Mouse (Mus musculus) forebrain, embryonic 12.5 days (tissue): ENCODE results near the gene Btrc. TPM values are rescaled to one million over a fixed set of nuclear protein-coding genes. Genes with fewer than 3 reads are reported as not detected.

Source experiments
- ATAC-seq: fragments of 200-750 bp; cut with Nextera tagmentation; 2 replicates; pipeline ENCODE4 v1.8.0; 2017; ENCODE audit warnings: moderate TSS enrichment; ENCODE audit not compliant: low FRiP score
- H3K27ac ChIP-seq: fragments of 300-500 bp; sonication (generic); 2 replicates; pipeline ENCODE4 v1.5.1; 2016; ENCODE audit warnings: mild to moderate bottlenecking
- H3K27me3 ChIP-seq: fragments of 300-500 bp; sonication (generic); 2 replicates; pipeline ENCODE4 v1.6.1; 2016; ENCODE audit warnings: mild to moderate bottlenecking
- H3K36me3 ChIP-seq: fragments of 300-500 bp; sonication (generic); replicated peaks from 2 replicates; pipeline ENCODE4 v1.6.1; 2016; ENCODE audit warnings: mild to moderate bottlenecking
- H3K4me1 ChIP-seq: fragments of 300-500 bp; sonication (generic); 2 replicates; pipeline ENCODE4 v1.6.1; 2016
- H3K4me2 ChIP-seq: fragments of 300-500 bp; sonication (generic); 2 replicates; pipeline ENCODE4 v1.6.1; 2016; ENCODE audit warnings: mild to moderate bottlenecking, moderate library complexity
- H3K4me3 ChIP-seq: fragments of 300-500 bp; sonication (generic); replicated peaks from 2 replicates; pipeline ENCODE4 v1.5.1; 2016; ENCODE audit warnings: mild to moderate bottlenecking
- H3K9ac ChIP-seq: fragments of 300-500 bp; sonication (generic); 2 replicates; pipeline ENCODE4 v1.6.1; 2016; ENCODE audit warnings: mild to moderate bottlenecking
- H3K9me3 ChIP-seq: fragments of 300-500 bp; sonication (generic); 2 replicates; pipeline ENCODE4 v1.6.1; 2016
- WGBS: fragments of 180-500 bp; shearing (Covaris S2); methylation state at CpG from one replicate; pipeline ENCODE4 v1.1.7; 2016; 5-methylcytosine and 5-hydroxymethylcytosine counted together
- polyA plus RNA-seq: library from polyadenylated mRNA; unstranded; fragments of >200 nt; fragmentation: Nextera tagmentation; extraction: Ambion mirVana; gene quantifications from 2 replicates; pipeline ENCODE4 v1.2.1, GENCODE M21; 2016

Gene Btrc
- polyA plus RNA-seq, 1 experiment from 2014 or later = 55.7 TPM

DNA sequence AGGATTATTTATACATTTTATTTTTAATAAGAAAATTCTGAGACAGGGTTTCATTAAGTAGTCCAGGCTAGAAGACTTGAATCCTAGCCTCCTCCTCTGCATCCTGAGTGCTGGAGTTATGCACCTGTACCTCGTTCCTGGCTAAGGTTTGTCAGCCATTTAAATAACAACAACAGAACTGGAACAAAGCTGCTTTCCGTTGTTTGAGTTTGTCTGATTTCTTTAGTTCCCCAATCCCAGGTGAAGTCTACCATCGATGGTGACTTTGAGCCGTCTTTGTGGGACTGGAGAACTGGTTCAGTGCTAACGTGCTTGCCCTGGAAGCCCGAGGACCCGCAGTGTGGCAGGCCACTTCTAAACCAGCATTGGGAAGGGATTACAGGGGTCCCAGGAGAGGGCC, 93.4 kb downstream of the Btrc start:
- no peak overlapping the region for H3K4me3 ChIP-seq
- no peaks in the 10 kb centered on the region for H3K9me3 ChIP-seq
- H3K4me1 ChIP-seq = peaks cover 18% of the 10 kb centered on the region
- H3K4me2 ChIP-seq = no peak overlapping the region
- H3K36me3 ChIP-seq = no peaks in the 10 kb centered on the region
- no peak overlapping the region for H3K9ac ChIP-seq
- H3K27me3 ChIP-seq = peaks cover 38% of the 10 kb centered on the region
- no peak overlapping the region for H3K27ac ChIP-seq
- WGBS = 84% methylated on average over 7 of the region's 7 CpGs
- no peak for ATAC-seq

DNA sequence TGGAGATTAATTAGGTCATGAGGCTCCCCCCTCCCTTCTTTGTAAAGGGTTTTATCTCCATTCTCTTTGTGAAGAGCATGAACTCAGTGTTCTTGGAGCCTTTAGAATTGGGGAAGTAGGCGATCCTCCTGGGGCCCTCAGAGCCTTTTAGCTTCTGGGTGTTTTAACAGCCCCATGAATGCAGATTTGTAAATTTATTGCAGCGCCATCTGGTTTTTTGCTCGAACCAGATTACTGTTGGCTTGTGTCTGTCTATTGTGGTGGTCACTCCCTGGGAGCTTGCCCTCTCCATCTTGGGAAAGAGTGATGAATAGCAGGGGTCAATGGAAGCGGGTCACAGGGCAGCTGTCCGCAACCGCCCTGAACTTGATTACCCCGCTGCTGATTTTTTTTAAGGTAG, 95.2 kb downstream of the Btrc start:
- Histone ChIP-seq H3K9me3 (no peaks in the 10 kb centered on the region), H3K27ac (no peak overlapping the region), H3K4me3 (no peak overlapping the region), H3K4me1 (peaks cover 18% of the 10 kb centered on the region), H3K27me3 (peaks cover 49% of the 10 kb centered on the region), H3K4me2 (no peak overlapping the region), H3K36me3 (no peaks in the 10 kb centered on the region), H3K9ac (no peak overlapping the region)
- no peak for ATAC-seq
- WGBS = 7% methylated on average over 7 of the region's 7 CpGs

DNA sequence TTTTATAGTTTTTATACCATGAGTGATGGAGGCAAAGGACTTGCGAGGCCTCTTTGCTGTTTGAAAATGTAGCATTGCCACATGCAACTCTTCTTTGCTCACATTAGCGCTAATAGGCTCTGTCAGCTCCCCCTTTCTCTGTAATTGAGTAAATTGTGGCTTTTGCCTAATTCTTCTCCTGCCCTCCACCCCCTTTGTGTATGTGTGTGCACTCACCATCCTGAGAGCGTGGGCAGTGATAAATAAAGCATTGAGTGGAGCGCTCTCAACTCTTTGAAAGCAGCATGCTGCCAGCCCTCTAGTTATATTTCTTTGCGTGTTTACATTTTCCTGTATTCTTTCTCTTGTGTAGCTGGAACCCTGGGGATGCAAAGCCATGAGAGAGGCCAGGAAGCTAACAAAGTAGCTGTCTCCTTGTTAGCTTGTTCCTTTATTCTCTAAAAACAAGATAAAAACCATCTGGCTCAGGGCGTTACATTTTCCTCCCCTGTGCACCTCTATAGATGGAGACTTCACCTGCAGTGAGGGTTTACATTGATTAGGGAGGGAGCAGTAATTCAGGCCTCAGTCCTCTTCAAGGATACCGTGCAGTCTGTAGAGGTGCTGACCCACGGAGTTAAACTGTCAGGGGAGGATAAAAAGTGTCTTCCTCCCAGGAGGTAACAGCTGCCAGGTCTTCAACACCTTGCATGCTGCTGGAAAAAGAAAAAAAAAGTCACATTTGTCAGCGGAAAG, 96.6 kb downstream of the Btrc start:
- Histone ChIP-seq H3K4me2 (no peak overlapping the region), H3K27ac (no peak overlapping the region), H3K27me3 (peaks cover 52% of the 10 kb centered on the region), H3K4me3 (no peak overlapping the region), H3K9me3 (no peaks in the 10 kb centered on the region), H3K9ac (no peak overlapping the region), H3K36me3 (no peaks in the 10 kb centered on the region), H3K4me1 (peaks cover 18% of the 10 kb centered on the region)
- ATAC-seq = no peak
- 15% methylated on average over 9 of the region's 9 CpGs for WGBS

DNA sequence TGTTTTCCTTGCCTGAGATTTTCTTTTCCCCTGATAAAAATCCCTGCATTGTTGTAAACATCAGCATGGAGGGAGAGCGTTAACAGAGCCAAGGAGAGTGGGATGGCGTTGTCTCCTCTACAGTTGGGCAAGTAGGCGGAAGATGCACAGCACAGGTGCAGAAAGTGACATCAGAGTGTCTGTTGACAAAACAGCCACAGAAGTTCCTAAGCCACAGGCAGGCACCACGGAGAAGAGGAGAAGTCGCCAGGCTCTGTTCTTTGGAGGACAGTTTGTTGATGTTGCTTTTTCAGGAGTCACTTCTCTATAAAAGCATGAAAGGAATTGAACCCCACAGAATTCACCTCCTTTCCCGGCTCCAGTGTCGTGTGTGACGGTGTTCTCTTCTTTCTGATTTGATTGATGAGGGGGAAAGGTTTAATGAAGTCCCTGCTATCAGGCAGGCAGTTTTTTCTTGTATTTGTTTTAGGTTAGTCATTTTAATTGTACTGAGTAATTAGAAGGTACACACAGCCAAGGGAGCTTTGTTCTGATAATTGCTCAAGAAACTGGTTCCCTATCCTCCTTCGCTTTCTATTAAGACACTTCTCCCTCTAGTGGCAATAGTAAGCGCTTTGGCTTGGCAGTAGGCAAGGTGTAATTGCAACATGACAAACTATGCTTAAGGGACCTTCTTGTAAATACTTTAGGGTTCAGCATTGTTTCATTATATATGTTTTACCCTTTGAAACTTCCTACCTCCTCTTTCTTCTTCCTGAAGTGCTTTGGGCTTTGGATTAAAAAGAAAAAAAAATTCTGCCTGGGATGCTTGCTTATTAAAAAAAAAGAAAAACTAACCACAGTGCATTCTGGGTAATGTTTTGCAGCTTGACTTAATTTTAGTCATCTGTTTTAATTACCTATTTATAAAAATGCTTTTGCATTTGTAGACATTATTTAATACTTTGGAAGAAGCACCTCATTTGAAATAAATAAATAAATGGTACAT, 97.5 kb downstream of the Btrc start:
- Histone ChIP-seq H3K4me2 (no peak overlapping the region), H3K27ac (peak overlapping the region; percentile 43; the same call in 1 of the 2 replicates), H3K9ac (no peak overlapping the region), H3K27me3 (peaks cover 56% of the 10 kb centered on the region), H3K4me3 (no peak overlapping the region), H3K9me3 (no peaks in the 10 kb centered on the region), H3K36me3 (no peaks in the 10 kb centered on the region), H3K4me1 (peaks cover 18% of the 10 kb centered on the region)
- 35% methylated on average over 10 of the region's 10 CpGs for WGBS
- ATAC-seq = no peak

DNA sequence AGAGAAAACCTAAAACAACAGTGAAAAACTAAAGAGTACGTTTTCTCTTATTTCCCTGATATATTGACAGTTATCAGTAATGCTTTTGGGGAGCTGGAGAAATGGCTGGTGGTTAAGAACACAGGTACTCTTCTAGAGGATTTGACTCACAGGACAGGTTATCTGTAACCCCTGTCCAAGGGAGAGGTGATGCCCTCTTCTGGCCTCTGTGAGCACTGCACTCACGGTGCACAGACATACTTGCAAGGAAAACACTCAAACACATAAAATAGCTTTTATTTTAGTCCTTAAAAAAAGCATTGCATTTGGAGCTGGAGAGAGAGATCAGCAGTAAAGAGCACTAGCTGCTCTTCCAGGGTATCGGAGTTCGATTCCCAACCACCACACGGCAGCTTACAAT, 106.2 kb downstream of the Btrc start:
- no peak for ATAC-seq
- 98% methylated on average over 5 of the region's 5 CpGs for WGBS
- Histone ChIP-seq H3K27ac (no peak overlapping the region), H3K27me3 (peaks cover 14% of the 10 kb centered on the region), H3K4me1 (peaks cover 10% of the 10 kb centered on the region), H3K4me3 (no peak overlapping the region), H3K36me3 (no peaks in the 10 kb centered on the region), H3K9ac (no peak overlapping the region), H3K4me2 (no peak overlapping the region), H3K9me3 (no peaks in the 10 kb centered on the region)

DNA sequence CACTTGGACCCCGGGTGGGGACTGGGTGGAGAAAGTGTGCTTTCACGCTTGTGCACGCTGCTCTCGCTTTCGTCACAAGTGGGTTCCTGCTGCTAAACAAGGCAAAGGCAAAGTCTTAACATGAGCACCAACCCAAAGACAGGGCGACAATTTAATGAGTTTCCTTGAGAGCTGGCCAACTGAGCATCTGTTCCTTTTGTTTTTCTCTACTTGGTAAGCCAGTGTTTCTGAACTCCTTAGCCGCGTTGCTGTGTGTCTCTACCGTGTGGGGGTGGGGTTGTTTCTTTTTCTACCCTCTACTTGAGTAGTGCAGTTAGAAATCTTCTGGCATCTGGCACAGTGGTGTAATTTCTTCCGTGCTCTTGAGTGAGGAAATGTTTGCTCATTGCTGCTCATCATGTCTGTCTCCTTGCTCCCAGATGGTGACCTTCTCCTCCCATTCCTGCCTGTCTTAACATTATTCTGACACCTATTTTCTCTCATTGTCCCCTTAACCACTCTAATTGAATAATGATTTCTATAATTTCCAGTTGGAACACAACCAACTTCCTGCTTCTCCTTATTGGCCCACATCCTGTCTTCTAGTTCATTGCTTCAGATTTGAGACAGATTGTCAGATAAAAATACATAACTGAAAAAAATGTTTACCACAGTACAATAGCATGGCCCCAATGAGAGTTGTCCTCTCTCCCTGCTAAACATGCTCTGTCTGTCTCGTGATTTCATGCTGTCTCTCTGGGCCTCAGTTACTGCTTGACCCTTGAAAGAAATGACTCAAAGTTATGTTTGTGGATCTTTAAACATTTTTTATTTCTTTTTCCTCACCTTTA, 109.4 kb downstream of the Btrc start:
- peaks cover 6% of the 10 kb centered on the region for H3K27me3 ChIP-seq
- peak; percentile 53; the same call in 1 of the 2 replicates for ATAC-seq
- no peaks in the 10 kb centered on the region for H3K9me3 ChIP-seq
- peak overlapping the region; percentile 59; the same call in 1 of the 2 replicates for H3K27ac ChIP-seq
- H3K4me3 ChIP-seq = no peak overlapping the region
- WGBS = 33% methylated on average over 11 of the region's 11 CpGs
- H3K4me1 ChIP-seq = peaks cover 34% of the 10 kb centered on the region
- no peak overlapping the region; the same call in 1 of the 2 replicates for H3K4me2 ChIP-seq
- no peak overlapping the region for H3K9ac ChIP-seq
- no peaks in the 10 kb centered on the region for H3K36me3 ChIP-seq

DNA sequence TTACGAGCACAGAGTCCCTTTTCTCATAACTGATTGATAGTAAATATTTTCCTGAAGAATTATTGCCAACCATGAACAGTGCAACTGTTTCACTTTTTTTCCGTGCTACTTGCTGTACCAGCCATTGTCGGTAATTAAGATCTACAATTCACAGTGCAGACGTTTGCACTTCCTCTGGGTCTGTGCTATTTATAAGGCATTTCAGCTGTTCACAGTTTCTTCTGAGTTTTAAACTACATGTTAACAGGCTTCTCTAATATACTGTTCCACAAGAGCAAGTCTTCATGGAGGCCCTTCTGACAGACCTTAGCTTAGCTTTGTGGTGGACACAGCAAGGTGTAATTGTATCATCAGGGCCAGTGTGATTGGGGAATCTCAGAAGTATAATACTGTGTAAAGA, 111.2 kb downstream of the Btrc start:
- no peak overlapping the region for H3K27ac ChIP-seq
- H3K4me3 ChIP-seq = no peak overlapping the region
- H3K9ac ChIP-seq = no peak overlapping the region
- no peak for ATAC-seq
- H3K4me2 ChIP-seq = no peak overlapping the region
- H3K36me3 ChIP-seq = no peaks in the 10 kb centered on the region
- WGBS = 82% methylated on average over 4 of the region's 4 CpGs
- no peaks in the 10 kb centered on the region for H3K9me3 ChIP-seq
- peaks cover 34% of the 10 kb centered on the region for H3K4me1 ChIP-seq
- H3K27me3 ChIP-seq = peaks cover 3% of the 10 kb centered on the region; the same call in 1 of the 2 replicates

DNA sequence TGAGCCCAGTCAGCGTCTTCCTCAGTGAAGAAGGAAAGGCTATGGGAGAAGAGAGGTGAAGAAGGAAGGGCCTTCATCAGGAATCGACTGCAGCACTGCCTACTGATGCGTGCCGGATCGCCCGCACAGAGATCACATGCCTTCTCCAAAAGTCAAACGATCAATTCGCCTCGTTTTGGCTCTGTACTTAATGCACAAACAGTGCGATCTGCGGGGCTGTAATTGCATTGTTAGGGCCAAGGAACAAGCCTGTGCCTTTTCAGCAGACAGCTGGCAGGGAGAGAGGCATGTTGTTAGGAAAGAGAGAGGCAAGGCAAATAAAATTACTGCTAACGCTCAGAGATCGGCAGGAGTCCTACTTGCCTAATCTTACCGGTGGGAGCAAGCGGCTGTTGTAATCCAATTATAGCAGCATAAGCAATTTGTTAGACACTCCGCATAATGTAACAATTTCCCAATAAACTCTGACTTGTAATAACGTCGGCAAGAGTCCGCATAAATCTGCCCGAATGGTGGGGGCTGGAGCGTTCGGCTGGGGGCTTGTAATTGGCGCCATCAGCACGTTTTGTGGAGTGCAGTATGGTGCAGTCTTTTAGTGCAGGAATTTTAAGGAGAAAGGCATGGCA, 112.5 kb downstream of the Btrc start:
- no peak overlapping the region; the same call in 1 of the 2 replicates for H3K9ac ChIP-seq
- peak; percentile 44; the same call in 1 of the 2 replicates for ATAC-seq

DNA sequence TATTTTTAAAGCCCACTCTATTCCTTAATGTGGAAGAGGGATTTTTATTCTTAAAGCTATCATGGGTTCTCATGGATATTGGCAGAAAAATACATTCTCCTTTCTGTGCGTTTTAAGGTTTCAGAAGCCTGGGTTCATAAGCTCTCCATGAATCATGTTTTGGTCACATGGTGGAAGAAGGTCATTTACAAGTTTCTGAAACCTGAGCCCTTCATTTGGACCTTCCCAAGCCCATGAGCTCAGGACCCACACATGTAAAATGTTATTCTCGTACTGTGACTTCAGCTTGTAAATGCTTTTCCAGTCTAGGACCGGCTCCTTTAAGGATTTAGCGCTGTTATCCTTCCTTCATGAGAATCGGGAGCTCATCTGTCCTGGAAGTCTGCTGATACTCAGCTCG, 116.0 kb downstream of the Btrc start:
- no peak overlapping the region for H3K4me3 ChIP-seq
- no peaks in the 10 kb centered on the region for H3K36me3 ChIP-seq
- peaks cover 24% of the 10 kb centered on the region for H3K4me1 ChIP-seq
- no peaks in the 10 kb centered on the region for H3K9me3 ChIP-seq
- no peak overlapping the region for H3K9ac ChIP-seq
- 93% methylated on average over 6 of the region's 6 CpGs for WGBS
- no peak overlapping the region for H3K27ac ChIP-seq
- ATAC-seq = no peak
- H3K4me2 ChIP-seq = no peak overlapping the region
- H3K27me3 ChIP-seq = peaks cover 3% of the 10 kb centered on the region; the same call in 1 of the 2 replicates

More for the DNA sequence above, 112.5 kb downstream of the Btrc start:
- WGBS = 19% methylated on average over 24 of the region's 24 CpGs
- Histone ChIP-seq H3K27ac (peak overlapping the region; percentile 63), H3K4me2 (peak overlapping the region; percentile 42), H3K4me1 (peaks cover 34% of the 10 kb centered on the region), H3K9me3 (no peaks in the 10 kb centered on the region), H3K4me3 (peak overlapping the region; percentile 0; the same call in 1 of the 2 replicates), H3K27me3 (peaks cover 3% of the 10 kb centered on the region; the same call in 1 of the 2 replicates), H3K36me3 (no peaks in the 10 kb centered on the region)

DNA sequence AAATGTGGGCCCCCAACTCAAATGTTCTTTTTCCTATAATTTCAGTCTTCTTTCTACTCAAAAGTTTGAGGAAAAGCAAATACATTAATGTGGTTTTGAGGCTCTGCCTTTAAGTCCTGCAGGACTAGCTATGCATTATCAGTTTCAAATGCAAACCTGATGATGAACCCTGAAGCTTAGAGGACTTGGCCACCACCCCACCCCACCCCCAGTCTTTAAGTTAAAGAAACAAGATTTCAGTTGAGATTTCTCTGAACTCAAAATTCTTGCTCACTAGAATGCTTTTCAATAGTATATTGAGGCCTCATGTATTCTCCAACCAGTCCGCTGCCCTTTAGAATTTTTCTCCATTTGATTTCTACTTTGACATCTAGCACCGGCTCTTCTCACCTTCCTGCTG, 117.0 kb downstream of the Btrc start:
- 65% methylated on average over 2 of the region's 2 CpGs for WGBS

DNA sequence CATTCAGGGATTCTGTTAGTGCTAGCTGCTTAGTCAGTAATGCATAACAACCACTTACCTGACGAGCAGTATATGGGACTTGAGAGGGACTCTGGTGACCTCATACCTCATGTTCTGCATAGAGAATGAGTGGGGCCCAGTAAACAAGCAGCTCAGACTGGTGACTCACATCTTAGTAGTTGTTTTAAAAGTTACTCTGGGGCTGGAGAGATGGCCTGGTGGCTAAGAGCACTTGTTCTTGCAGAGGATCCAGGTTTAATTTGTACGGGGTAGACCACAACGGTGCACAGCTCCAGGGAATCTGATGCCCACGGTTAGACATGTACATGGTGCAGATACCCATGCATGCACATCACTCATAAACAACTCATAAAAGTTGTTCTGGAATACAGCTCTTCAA, 117.4 kb downstream of the Btrc start:
- H3K4me1 ChIP-seq = peaks cover 16% of the 10 kb centered on the region
- H3K4me2 ChIP-seq = no peak overlapping the region
- H3K9me3 ChIP-seq = no peaks in the 10 kb centered on the region
- no peak for ATAC-seq
- H3K36me3 ChIP-seq = no peaks in the 10 kb centered on the region
- H3K4me3 ChIP-seq = no peak overlapping the region
- WGBS = 72% methylated on average over 4 of the region's 4 CpGs
- no peak overlapping the region for H3K27ac ChIP-seq
- no peaks in the 10 kb centered on the region for H3K27me3 ChIP-seq
- H3K9ac ChIP-seq = no peak overlapping the region

More for the DNA sequence above, 117.0 kb downstream of the Btrc start:
- no peak for ATAC-seq
- Histone ChIP-seq H3K4me1 (peaks cover 21% of the 10 kb centered on the region), H3K4me2 (no peak overlapping the region), H3K9ac (no peak overlapping the region), H3K36me3 (no peaks in the 10 kb centered on the region), H3K9me3 (no peaks in the 10 kb centered on the region), H3K27me3 (no peaks in the 10 kb centered on the region), H3K4me3 (no peak overlapping the region), H3K27ac (no peak overlapping the region)
